Mouse (Mus musculus) right cerebral cortex, postnatal 25 days (tissue): ENCODE measurements around the gene Gm20916.
"Not testable (repeated sequence)": the region's sequence is repeated elsewhere in the genome, so short reads cannot be mapped to it uniquely, and the experiment has no call there.

ENCODE experiments used
- DNase-seq: peaks from one replicate; pipeline ENCODE4 v3.0.0; 2022

The Gm20916 gene

DNA sequence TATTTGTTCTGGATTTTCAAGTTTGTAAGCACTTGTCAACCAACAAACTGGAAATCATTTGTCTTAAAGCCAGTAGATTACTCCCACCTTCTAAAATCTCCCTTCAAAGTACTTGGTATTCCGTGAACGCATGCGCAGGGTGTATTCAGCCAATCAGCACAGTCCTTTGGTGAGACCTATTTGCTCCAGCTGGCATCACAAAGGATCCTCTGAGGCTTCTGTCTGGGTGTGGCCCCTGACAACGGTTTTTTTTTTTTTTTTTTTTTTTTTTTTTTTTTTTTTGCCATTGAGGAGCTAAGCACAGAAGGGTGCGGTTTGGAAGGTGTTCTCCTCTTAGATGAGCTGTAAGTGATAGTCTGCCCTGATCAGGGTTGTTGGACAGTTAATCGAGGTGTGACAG is at the start of gene Gm20916:
Gene Gm20916, plus strand, starts transcription at position 301 of the 400 bp plus-strand sequence.
- not testable (repeated sequence) for DNase-seq
